Mouse (Mus musculus): ENCODE measurements around the gene Ror2. TPM values are rescaled to one million over a fixed set of nuclear protein-coding genes. Genes with fewer than 3 reads are reported as not detected.
A peak's percentile ranks its signal among the peaks of the same experiment; 100 is the strongest.

The Ror2 gene
- polyA plus RNA-seq, 1 experiment from 2014 or later: 27.4 TPM

DNA sequence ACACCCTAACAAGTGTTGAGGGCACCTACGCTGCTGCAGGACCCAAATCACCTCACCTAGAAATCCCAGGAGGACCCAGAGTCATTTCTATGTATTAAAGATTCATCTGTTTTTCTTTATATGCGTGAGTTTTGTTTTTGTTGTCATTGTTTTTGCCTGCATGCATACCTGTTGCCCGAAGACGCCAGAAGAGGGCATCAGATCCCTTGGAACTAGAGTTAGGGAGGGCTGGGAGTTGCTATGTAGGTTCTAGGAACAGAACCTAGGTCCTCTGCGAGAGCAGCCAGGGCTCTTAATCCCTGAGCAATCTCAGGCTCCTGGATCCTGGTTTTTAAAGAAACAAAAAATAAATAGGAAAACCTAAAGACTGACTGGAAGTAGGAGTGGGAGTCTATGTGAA is 20.9 kb upstream of the Ror2 start:
- no peak for ATAC-seq (ENCODE audit: insufficient number of reproducible peaks, insufficient read depth, low FRiP score, low TSS enrichment, low read depth)
- WGBS: 76% methylated on average over 5 of the region's 5 CpGs
- Histone ChIP-seq H3K4me2 (no peak overlapping the region), H3K27ac (no peak overlapping the region), H3K4me1 (peaks cover 31% of the 10 kb centered on the region), H3K4me3 (no peak overlapping the region), H3K9ac (no peak overlapping the region), H3K36me3 (no peaks in the 10 kb centered on the region), H3K9me3 (no peaks in the 10 kb centered on the region), H3K27me3 (0 out of 2 replicates have a peak, but pooled peaks cover 3% of the 10 kb centered on the region)

DNA sequence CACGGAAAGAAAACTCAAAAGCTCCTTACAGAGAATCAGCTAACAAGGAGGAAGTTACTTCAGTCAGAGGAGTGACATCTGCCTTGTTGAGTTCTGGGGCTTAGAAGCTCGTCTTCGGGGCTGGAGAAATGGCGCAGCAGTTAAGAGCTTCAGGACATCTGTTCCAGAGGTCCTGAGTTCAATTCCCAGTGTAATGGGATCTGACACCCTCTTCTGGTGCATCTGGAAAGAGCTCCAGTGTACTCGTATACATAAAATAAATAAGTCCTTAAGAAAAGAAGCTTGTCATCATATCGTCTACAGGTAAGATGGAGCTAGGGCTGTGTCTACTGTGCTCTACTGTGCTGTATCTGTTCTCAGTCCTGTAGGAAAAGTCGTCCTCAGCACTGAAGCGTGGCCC is 19.3 kb upstream of the Ror2 start:
- 80% methylated on average over 8 of the region's 8 CpGs for WGBS
- Histone ChIP-seq H3K4me3 (no peak overlapping the region), H3K9ac (no peak overlapping the region), H3K9me3 (no peaks in the 10 kb centered on the region), H3K4me1 (peaks cover 26% of the 10 kb centered on the region), H3K27me3 (no peaks in the 10 kb centered on the region), H3K36me3 (no peaks in the 10 kb centered on the region), H3K27ac (no peak overlapping the region), H3K4me2 (no peak overlapping the region)
- ATAC-seq (ENCODE audit: insufficient number of reproducible peaks, insufficient read depth, low FRiP score, low TSS enrichment, low read depth): no peak

DNA sequence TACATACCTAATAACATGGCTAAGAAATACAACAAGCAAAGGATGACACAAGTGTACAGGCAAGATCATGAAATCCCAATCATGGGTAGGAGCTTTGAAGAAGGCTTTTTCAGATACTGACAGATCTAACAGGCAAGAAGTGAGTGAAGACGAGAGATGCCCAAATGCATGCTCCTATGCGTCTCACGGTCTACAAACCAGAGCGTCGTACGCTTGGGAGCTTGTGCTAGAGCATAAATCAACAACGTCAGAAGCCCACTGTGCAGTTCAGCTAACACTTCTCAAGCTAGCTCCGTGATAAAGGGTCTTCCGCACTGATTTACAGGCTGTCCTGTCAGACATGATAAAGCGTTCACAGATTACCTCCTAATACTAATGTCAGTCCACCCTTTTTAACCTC is 16.8 kb upstream of the Ror2 start:
- no peak overlapping the region for H3K4me3 ChIP-seq
- no peak overlapping the region for H3K9ac ChIP-seq
- 92% methylated on average over 10 of the region's 10 CpGs for WGBS
- no peaks in the 10 kb centered on the region for H3K9me3 ChIP-seq
- ATAC-seq (ENCODE audit: insufficient number of reproducible peaks, insufficient read depth, low FRiP score, low TSS enrichment, low read depth): no peak
- no peaks in the 10 kb centered on the region for H3K27me3 ChIP-seq
- no peak overlapping the region for H3K4me2 ChIP-seq
- peaks cover 21% of the 10 kb centered on the region for H3K4me1 ChIP-seq
- H3K36me3 ChIP-seq: no peaks in the 10 kb centered on the region
- no peak overlapping the region for H3K27ac ChIP-seq

DNA sequence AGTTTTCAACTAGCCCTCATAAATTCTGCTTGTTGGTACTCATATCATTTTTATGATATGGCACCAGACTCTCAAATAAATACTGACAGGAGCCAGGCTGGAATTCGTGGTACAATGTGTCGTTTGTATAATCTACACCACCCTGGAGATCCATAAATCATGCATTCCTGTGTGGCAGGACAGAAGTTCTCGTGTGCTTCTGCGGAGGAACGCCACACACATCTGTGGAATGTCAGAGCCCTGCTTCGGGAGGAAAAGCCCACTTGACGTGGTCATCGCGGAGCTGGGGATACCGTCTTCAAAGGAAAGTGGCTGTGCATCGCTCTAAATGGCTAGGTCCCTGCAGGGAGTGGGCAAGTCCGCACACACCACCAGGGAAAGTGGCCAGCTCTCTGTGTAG is 7.1 kb upstream of the Ror2 start:
- peaks cover 16% of the 10 kb centered on the region for H3K4me1 ChIP-seq
- H3K36me3 ChIP-seq: no peaks in the 10 kb centered on the region
- H3K9ac ChIP-seq: no peak overlapping the region
- 63% methylated on average over 12 of the region's 12 CpGs for WGBS
- H3K27ac ChIP-seq: no peak overlapping the region
- H3K4me2 ChIP-seq: no peak overlapping the region
- H3K4me3 ChIP-seq: no peak overlapping the region
- no peaks in the 10 kb centered on the region; the same call in 1 of the 2 replicates for H3K27me3 ChIP-seq
- ATAC-seq (ENCODE audit: insufficient number of reproducible peaks, insufficient read depth, low FRiP score, low TSS enrichment, low read depth): no peak
- no peaks in the 10 kb centered on the region for H3K9me3 ChIP-seq

DNA sequence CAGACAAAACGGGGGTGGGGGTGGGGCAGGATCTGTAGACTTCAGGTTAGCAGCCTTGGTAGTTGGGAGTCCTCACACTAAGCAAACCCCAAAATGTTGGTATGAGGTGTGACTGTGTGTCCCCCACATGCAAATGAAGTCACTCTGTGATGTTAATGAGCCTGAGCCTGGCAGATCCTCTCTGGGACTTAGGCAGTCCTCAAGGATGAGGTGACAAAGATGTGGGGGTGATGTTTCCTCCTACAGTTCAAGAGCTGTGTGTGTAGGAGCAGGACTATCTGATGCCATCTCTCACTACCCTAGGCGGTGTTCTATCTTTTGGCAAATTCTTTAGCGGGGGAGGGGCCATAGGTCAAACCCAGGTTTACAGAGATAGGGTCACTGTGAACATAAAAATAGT is 6.3 kb upstream of the Ror2 start:
- Histone ChIP-seq H3K27ac (no peak overlapping the region), H3K4me1 (peaks cover 8% of the 10 kb centered on the region), H3K9me3 (no peaks in the 10 kb centered on the region), H3K4me2 (no peak overlapping the region), H3K36me3 (no peaks in the 10 kb centered on the region), H3K9ac (no peak overlapping the region), H3K4me3 (no peak overlapping the region), H3K27me3 (no peaks in the 10 kb centered on the region; the same call in 1 of the 2 replicates)
- WGBS: 44% methylated on average over 3 of the region's 3 CpGs
- no peak for ATAC-seq (ENCODE audit: insufficient number of reproducible peaks, insufficient read depth, low FRiP score, low TSS enrichment, low read depth)

DNA sequence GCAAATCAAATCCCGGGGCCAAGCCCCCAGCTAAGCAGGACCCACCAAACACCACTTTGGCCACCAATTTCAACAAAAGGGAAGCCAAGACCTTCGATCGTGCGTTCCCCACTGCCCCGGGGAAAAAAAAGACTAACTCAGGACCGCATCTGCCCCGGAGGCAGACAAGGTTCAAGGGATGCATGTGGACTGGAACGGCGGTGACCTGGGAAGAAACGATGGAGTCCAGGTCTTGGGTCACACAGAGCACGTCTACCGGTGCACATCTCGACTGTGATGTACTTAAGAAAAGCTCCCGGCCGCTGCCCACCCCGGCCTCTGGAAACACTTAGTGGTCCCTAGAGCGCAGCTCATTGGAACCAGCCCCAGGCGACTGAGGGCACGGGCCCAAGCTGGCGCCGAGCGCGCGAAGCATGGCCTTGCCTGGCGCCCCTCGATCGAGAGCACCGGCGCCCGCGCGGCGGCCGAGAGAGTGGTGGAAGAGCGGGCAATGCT is 616 bp downstream of the Ror2 start:
- H3K9me3 ChIP-seq: no peaks in the 10 kb centered on the region
- H3K27me3 ChIP-seq: peaks cover 2% of the 10 kb centered on the region; the same call in 1 of the 2 replicates
- ATAC-seq (ENCODE audit: insufficient number of reproducible peaks, insufficient read depth, low FRiP score, low TSS enrichment, low read depth): peak; percentile 29
- peaks cover 46% of the 10 kb centered on the region for H3K4me1 ChIP-seq
- under 1% methylated on average over 35 of the region's 35 CpGs for WGBS
- peak overlapping the region; percentile 94 for H3K9ac ChIP-seq
- no peaks in the 10 kb centered on the region for H3K36me3 ChIP-seq
- peak overlapping the region; percentile 81 for H3K4me2 ChIP-seq
- H3K27ac ChIP-seq: peak overlapping the region; percentile 88
- peak overlapping the region; percentile 71 for H3K4me3 ChIP-seq

DNA sequence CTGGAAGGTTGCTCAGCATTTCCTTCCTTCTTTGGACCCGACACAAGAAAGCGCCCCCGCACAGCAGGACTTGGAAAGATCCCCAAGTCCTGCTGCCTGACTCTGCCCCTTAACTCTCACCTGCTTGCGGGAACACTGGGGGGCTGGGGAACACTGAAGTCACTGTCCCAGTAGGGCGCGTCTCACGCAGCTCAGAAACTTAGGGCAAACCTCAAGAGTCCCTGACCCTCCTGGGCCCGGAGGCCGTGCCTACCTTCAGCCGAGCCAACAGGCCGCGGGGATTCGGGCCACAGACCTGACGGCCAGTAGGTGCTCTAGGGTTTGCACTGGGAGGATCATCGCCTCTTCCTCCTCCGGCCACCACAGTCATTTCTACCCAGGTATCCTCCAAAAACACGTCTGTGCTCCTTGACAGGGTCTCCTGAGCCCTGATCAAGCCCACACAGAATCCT is 1.2 kb downstream of the Ror2 start:
- peaks cover 50% of the 10 kb centered on the region for H3K4me1 ChIP-seq
- ATAC-seq (ENCODE audit: insufficient number of reproducible peaks, insufficient read depth, low FRiP score, low TSS enrichment, low read depth): no peak

DNA sequence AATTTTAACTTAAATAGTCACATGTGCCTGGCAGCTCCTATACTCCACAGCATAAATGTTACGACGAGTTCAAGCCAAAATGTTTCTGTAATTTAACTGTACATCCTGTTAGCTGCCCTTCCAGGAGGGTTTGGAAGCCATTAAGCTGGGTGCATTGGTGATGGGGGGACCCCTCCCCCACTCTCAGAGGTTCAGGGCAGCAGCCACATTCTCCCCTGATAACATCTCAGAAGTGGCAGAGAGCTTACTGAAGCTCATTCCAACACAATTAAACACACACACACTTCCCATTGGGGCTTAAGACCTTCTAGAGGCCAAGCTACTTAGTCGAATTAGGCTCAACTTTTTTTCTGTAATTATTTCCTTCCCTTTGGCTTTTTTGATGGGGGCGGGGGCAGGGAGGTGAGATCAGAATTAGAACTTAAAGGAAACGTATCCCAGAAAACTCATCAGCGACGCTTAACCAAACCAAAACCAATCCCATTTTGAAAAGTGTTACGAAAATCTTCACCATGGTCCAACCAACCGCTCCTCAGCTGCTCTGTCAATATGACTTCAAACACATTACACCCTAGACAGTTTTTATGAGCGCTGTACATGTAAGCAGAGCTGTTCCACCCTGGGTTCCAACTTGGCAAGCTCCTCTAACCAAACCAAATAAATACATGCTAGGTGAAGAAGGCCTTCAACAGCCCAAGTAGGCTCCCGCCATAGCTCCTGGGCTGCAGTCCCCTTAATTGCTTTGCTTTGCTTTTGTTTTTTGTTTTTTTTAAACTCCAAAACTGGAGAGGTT is 4.1 kb downstream of the Ror2 start:
- H3K27ac ChIP-seq: peak overlapping the region; percentile 5; the same call in 1 of the 2 replicates
- 22% methylated on average over 11 of the region's 11 CpGs for WGBS
- no peaks in the 10 kb centered on the region for H3K36me3 ChIP-seq
- peak overlapping the region; percentile 81 for H3K4me2 ChIP-seq
- ATAC-seq (ENCODE audit: insufficient number of reproducible peaks, insufficient read depth, low FRiP score, low TSS enrichment, low read depth): no peak
- no peaks in the 10 kb centered on the region for H3K9me3 ChIP-seq
- H3K4me3 ChIP-seq: no peak overlapping the region
- peaks cover 77% of the 10 kb centered on the region for H3K4me1 ChIP-seq
- H3K27me3 ChIP-seq: peaks cover 2% of the 10 kb centered on the region; the same call in 1 of the 2 replicates
- H3K9ac ChIP-seq: no peak overlapping the region

More for the DNA sequence above, 1.2 kb downstream of the Ror2 start:
- 1% methylated on average over 17 of the region's 17 CpGs for WGBS
- Histone ChIP-seq H3K9me3 (no peaks in the 10 kb centered on the region), H3K4me2 (peak overlapping the region; percentile 81), H3K27me3 (peaks cover 2% of the 10 kb centered on the region; the same call in 1 of the 2 replicates), H3K4me3 (peak overlapping the region; percentile 71), H3K9ac (peak overlapping the region; percentile 94), H3K36me3 (no peaks in the 10 kb centered on the region), H3K27ac (peak overlapping the region; percentile 88)

DNA sequence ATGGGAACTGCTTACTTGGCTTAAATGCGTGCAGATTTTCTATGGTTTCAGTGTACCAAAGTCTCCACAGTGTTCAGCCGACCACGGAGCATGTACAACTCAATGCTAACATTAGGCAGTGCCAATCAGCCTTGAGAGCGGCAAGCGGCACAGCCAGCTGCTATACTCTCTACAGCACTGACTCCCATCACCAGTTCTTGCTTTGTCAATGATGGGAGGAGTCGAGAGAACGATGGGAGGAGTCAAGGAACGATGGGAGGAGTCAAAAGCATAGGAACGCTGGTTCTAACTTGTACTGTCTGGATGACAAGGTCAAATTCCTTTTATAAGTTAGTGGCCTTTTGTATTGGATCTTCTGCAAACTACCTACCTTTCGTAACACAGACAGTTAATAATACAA is 7.0 kb downstream of the Ror2 start:
- Histone ChIP-seq H3K4me3 (no peak overlapping the region), H3K4me2 (no peak overlapping the region), H3K36me3 (no peaks in the 10 kb centered on the region), H3K9ac (no peak overlapping the region), H3K4me1 (peaks cover 91% of the 10 kb centered on the region), H3K27me3 (peaks cover 2% of the 10 kb centered on the region; the same call in 1 of the 2 replicates), H3K27ac (no peak overlapping the region), H3K9me3 (no peaks in the 10 kb centered on the region)
- WGBS: 60% methylated on average over 10 of the region's 10 CpGs
- ATAC-seq (ENCODE audit: insufficient number of reproducible peaks, insufficient read depth, low FRiP score, low TSS enrichment, low read depth): 0 out of 2 replicates have a peak, but pooled peaks have one; percentile 39

DNA sequence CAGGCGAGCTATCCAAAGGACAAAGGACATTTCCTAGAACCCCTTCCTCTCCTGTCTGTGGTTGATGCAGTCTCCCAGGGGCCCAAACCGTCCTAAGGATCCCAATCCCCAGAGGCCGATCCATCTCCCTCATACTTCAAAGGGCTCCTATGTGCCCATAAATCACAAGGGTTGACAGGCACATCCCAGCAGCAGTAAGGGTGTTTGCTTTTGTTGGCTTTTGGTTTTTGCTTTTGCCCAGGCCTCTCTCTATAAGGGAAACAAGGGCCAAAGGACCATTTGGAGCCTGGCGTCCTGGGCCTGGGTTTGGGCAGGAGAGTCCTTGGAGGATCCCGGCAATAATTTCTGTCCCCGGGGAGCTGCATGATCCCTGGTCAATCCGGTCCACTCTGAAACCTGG is 9.5 kb downstream of the Ror2 start:
- H3K36me3 ChIP-seq: no peaks in the 10 kb centered on the region
- WGBS: 77% methylated on average over 7 of the region's 7 CpGs
- H3K9me3 ChIP-seq: no peaks in the 10 kb centered on the region
- H3K27me3 ChIP-seq: no peaks in the 10 kb centered on the region
- no peak overlapping the region for H3K4me3 ChIP-seq
- H3K4me1 ChIP-seq: peaks cover 83% of the 10 kb centered on the region
- H3K4me2 ChIP-seq: peak overlapping the region; percentile 14; the same call in 1 of the 2 replicates
- ATAC-seq (ENCODE audit: insufficient number of reproducible peaks, insufficient read depth, low FRiP score, low TSS enrichment, low read depth): no peak
- 0 out of 2 replicates have a peak overlapping the region, but pooled peaks have one; percentile 12 for H3K9ac ChIP-seq
- H3K27ac ChIP-seq: no peak overlapping the region; the same call in 1 of the 2 replicates

DNA sequence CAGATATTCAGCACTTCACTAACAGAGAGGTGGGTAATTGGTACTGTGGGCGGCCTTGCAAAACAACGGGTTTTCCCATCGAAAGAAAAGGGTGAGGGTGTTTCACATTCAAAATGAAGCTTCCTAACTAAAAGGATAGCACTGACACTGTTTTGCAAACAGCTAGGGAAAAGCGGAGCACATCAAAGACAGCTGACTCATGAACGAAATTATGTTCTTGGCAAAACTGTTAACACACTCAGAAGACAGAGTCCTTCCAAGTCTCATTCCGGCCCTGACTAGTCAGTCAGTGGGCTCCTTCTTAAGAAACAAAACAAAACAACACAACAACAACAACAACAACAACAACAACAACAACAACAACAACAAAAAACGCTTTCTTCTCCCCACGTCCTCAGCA is 10.1 kb downstream of the Ror2 start:
- 63% methylated on average over 8 of the region's 8 CpGs for WGBS
- H3K4me1 ChIP-seq: peaks cover 77% of the 10 kb centered on the region
- ATAC-seq (ENCODE audit: insufficient number of reproducible peaks, insufficient read depth, low FRiP score, low TSS enrichment, low read depth): no peak

DNA sequence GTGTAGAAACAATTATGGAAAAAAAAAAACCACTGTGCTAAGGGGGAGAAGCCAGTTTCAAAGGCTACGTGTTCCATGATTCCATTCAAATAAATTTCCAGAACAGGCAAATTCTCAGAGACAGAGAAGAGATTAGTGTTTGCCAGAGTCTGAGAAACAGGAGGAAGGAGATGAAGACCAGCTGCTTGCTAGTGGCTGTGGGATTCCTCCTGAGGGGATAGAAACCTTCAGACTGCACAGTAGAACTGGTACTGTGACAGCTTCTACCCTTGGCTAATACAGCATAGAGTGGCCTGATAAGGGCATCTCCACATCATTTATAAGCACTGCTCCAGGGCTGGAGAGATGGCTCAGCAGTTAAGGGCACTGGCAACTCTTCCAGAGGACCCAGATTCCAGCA is 11.2 kb downstream of the Ror2 start:
- Histone ChIP-seq H3K9me3 (no peaks in the 10 kb centered on the region), H3K27ac (peak overlapping the region; percentile 39; the same call in 1 of the 2 replicates), H3K27me3 (no peaks in the 10 kb centered on the region), H3K4me3 (no peak overlapping the region), H3K9ac (no peak overlapping the region), H3K4me2 (no peak overlapping the region), H3K4me1 (peaks cover 74% of the 10 kb centered on the region), H3K36me3 (no peaks in the 10 kb centered on the region)
- no peak for ATAC-seq (ENCODE audit: insufficient number of reproducible peaks, insufficient read depth, low FRiP score, low TSS enrichment, low read depth)
- 41% methylated on average over 1 of the region's 1 CpGs for WGBS

More for the DNA sequence above, 10.1 kb downstream of the Ror2 start:
- Histone ChIP-seq H3K27me3 (no peaks in the 10 kb centered on the region), H3K9me3 (no peaks in the 10 kb centered on the region), H3K27ac (no peak overlapping the region), H3K36me3 (no peaks in the 10 kb centered on the region), H3K9ac (no peak overlapping the region), H3K4me2 (peak overlapping the region; percentile 14; the same call in 1 of the 2 replicates), H3K4me3 (no peak overlapping the region)
